Comparison of ENCODE assay signal across 8 mouse cellular contexts in the genomic region with DNA sequence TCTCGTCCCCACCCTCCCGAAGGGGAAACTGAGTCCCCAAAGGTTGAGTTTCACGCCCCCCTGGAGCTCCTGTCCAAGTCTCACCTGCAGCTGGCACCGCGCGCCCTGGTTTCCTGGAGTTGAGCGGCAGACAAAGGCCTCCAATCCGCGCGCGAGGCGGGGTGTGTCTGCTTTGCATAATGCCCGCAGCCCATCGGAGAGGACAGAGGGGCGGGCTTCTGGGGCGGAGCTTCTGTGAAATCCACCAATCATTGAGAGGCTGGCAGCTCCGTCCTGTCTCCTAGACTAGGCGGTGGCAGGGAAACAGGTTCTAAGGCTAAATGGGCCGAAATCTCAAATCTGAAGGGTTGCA. TPM values are rescaled to one million over a fixed set of nuclear protein-coding genes. Genes with fewer than 3 reads are reported as not detected.
DNase-seq lines count a peak whose midpoint lies in the region; ATAC-seq and TF ChIP-seq lines count a peak whose summit lies in the region.

No protein-coding gene starts in this region.

- peak overlapping the region; percentile 61 for H3K4me3 ChIP-seq in embryonic fibroblast, embryonic 13.5 days (ENCODE audit: insufficient read depth, low read length)
- H3K4me3 ChIP-seq in limb, embryonic 13.5 days = peak overlapping the region; percentile 64
- H3K4me3 ChIP-seq in midbrain, embryonic 15.5 days = peak overlapping the region; percentile 57

- H3K9ac ChIP-seq in limb, embryonic 13.5 days = peak overlapping the region; percentile 56; the same call in 1 of the 2 replicates
- peak overlapping the region; percentile 40 for H3K9ac ChIP-seq in midbrain, embryonic 15.5 days

- peak; percentile 90 for ATAC-seq in limb, embryonic 13.5 days (ENCODE audit: low FRiP score, low read depth)
- peak; percentile 95 for ATAC-seq in midbrain, embryonic 15.5 days (replicated peaks)

- no peaks in the 10 kb centered on the region for H3K27me3 ChIP-seq in limb, embryonic 13.5 days
- no peaks in the 10 kb centered on the region for H3K27me3 ChIP-seq in midbrain, embryonic 15.5 days (replicated peaks)

- no peak for TF ChIP-seq POLR2A in embryonic fibroblast, embryonic 13.5 days (IDR thresholded peaks at IDR 0.05; ENCODE audit: low read depth, low read length)

- H3K36me3 ChIP-seq in limb, embryonic 13.5 days = 0 out of 2 replicates have a peak, but pooled peaks cover under 1% of the 10 kb centered on the region
- no peaks in the 10 kb centered on the region for H3K36me3 ChIP-seq in midbrain, embryonic 15.5 days (replicated peaks)

- no peaks in the 10 kb centered on the region for H3K9me3 ChIP-seq in limb, embryonic 13.5 days
- no peaks in the 10 kb centered on the region for H3K9me3 ChIP-seq in midbrain, embryonic 15.5 days

- DNase-seq in B cell, adult 2 months = peak; percentile 95 to 96
- DNase-seq in brain, adult 2 months (ENCODE audit: low read depth, low spot score) = peak; percentile 92
- DNase-seq in heart, adult 8-10 months (ENCODE audit: low spot score) = peak; percentile 94
- peak; percentile 94 for DNase-seq in kidney, adult 9 months
- DNase-seq in spleen, adult 18-20 months = peak; percentile 90 to 94

- under 1% methylated on average over 19 of the region's 19 CpGs for WGBS in limb, embryonic 13.5 days
- WGBS in midbrain, embryonic 15.5 days = under 1% methylated on average over 19 of the region's 19 CpGs

- no peak for TF ChIP-seq CTCF in embryonic fibroblast, embryonic 13.5 days (IDR thresholded peaks at IDR 0.05; ENCODE audit: borderline replicate concordance, insufficient read depth, low read length)

- no peaks in the 10 kb centered on the region for H3K4me1 ChIP-seq in embryonic fibroblast, embryonic 13.5 days (ENCODE audit: control insufficient read depth, insufficient read depth, low read length)
- peaks cover 37% of the 10 kb centered on the region for H3K4me1 ChIP-seq in limb, embryonic 13.5 days
- peaks cover 28% of the 10 kb centered on the region for H3K4me1 ChIP-seq in midbrain, embryonic 15.5 days

- peak overlapping the region; percentile 97 for H3K4me2 ChIP-seq in limb, embryonic 13.5 days (replicated peaks)
- H3K4me2 ChIP-seq in midbrain, embryonic 15.5 days = peak overlapping the region; percentile 100

- no peak overlapping the region for H3K27ac ChIP-seq in embryonic fibroblast, embryonic 13.5 days (ENCODE audit: insufficient read depth, low read length)
- peak overlapping the region; percentile 17; the same call in 1 of the 2 replicates for H3K27ac ChIP-seq in limb, embryonic 13.5 days
- peak overlapping the region; percentile 71 for H3K27ac ChIP-seq in midbrain, embryonic 15.5 days

RNA-seq across cellular contexts. Expression of a gene that starts 7.4 kb away (rescaled TPM):
- 4.0 and 6.7 TPM in 2 replicates for polyA plus RNA-seq in embryonic fibroblast, embryonic 13.5 days (2011; ENCODE audit: insufficient read length, low read depth, missing spikeins)
- total RNA-seq in heart, adult 8-10 months (2022) = 1 to 10 TPM; 3.1 to 4.4 (median 3.5) TPM
- polyA plus RNA-seq in limb, embryonic 13.5 days (2015; fragmentation: Nextera tagmentation; extraction: Ambion mirVana) = 8.5 and 8.6 TPM in 2 replicates
- 7.0 and 7.7 TPM in 2 replicates for polyA plus RNA-seq in midbrain, embryonic 15.5 days (2015; fragmentation: Nextera tagmentation; extraction: Ambion mirVana)

RNA-seq across cellular contexts. Expression of a gene that starts 48.3 kb away (rescaled TPM):
- not detected in 2 replicates for polyA plus RNA-seq in embryonic fibroblast, embryonic 13.5 days (2011; ENCODE audit: insufficient read length, low read depth, missing spikeins)
- total RNA-seq in heart, adult 8-10 months (2022) = under 1 TPM in 2 of 4 experiments, not detected in 2; 0.34 to 0.37 TPM
- polyA plus RNA-seq in limb, embryonic 13.5 days (2015; fragmentation: Nextera tagmentation; extraction: Ambion mirVana) = not detected in 2 replicates
- polyA plus RNA-seq in midbrain, embryonic 15.5 days (2015; fragmentation: Nextera tagmentation; extraction: Ambion mirVana) = not detected in 2 replicates

RNA-seq across cellular contexts. Expression of a gene that starts 54.6 kb away (rescaled TPM):
- not detected in 2 replicates for polyA plus RNA-seq in embryonic fibroblast, embryonic 13.5 days (2011; ENCODE audit: insufficient read length, low read depth, missing spikeins)
- total RNA-seq in heart, adult 8-10 months (2022) = 1 to 10 TPM in 2 of 4 experiments, under 1 TPM in 2; 0.60 to 4.5 (median 1.7) TPM
- polyA plus RNA-seq in limb, embryonic 13.5 days (2015; fragmentation: Nextera tagmentation; extraction: Ambion mirVana) = not detected in 2 replicates
- not detected in 2 replicates for polyA plus RNA-seq in midbrain, embryonic 15.5 days (2015; fragmentation: Nextera tagmentation; extraction: Ambion mirVana)
